Mouse (Mus musculus): ENCODE data around the gene Rbm18. TPM values are rescaled to one million over a fixed set of nuclear protein-coding genes. Genes with fewer than 3 reads are reported as not detected.
"Not testable (repeated sequence)": the region's sequence is repeated elsewhere in the genome, so short reads cannot be mapped to it uniquely, and the experiment has no call there.

Rbm18 gene
- total RNA-seq (2021) = 10 to 100 TPM; 49.1 to 54.2 TPM
- long read RNA-seq, experiment 1, transcript Rbm18-201 (6 exons, 2,617 nt) = major isoform, 93 of 111 reads
- long read RNA-seq, experiment 1, partial matches to known transcripts = 2 of 111 reads
- long read RNA-seq, experiment 1, other reads (novel, unspliced or antisense) = 11 of 111 reads
- long read RNA-seq, experiment 2, transcript Rbm18-201 (6 exons, 2,617 nt) = major isoform, 82 of 96 reads
- long read RNA-seq, experiment 2, partial matches to known transcripts = 1 of 96 reads
- long read RNA-seq, experiment 2, other reads (novel, unspliced or antisense) = 7 of 96 reads

DNA sequence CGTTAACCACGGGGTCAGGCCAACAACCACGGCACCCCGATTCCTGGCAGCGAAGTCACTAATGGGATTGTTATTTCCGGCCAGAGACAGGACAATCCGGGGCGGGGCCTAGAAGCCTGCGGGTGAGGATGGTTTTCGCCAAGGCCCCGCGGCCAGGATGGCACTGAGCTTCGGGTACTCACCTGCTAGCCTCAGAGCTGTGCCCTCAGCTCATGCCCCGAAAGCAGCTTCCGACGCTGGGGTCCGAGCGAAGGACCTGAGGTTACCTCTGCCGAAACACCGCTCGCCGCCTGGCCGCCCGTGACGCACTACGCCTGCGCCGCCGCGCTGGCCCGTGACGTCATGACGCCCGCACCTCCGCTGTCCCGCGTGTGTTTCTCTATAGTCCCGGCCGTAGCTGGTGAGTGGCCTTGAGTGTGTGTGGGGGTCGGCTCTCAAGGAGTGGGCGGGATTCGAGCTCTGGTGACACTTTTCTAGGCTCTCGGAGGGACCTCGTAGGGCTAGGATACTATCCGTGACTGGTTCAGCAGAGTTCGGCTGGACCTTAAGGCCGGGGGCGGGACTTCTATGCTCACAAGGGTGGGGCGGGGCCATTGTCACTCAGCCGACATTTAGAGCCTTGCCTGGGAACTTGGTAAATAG lies at the start of gene Rbm18, which contains the start of gene Mrrf:
Gene Rbm18, minus strand, starts transcription at position 474 of the 642 bp plus-strand sequence.
Gene Mrrf, plus strand, starts transcription at position 90 of the 642 bp plus-strand sequence.
- DNase-seq (ENCODE audit: low spot score in 2 of 2) = peak; percentile 92 to 95

DNA sequence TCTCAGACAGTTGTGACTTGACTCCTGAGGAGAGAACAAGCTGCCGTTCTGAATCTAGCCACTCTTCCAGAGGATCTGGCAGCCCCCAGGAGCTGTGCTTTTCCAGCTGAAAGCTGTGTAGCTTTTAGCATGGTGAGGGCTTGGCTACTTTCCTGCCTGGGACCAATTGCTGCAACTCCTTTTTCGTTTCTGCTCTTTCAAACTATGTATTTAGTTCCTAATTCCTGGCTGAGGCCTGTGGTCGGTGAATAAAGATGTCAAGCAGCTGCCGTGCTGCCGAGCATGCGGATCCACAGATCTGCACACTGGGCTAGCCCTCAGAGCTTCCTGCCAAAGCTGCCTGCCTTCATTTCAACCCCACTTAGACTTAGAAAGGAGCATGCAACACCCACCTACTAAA lies 48.3 kb upstream of the Rbm18 start:
- DNase-seq (ENCODE audit: low spot score in 2 of 2) = peak in 1 of 2 experiments; percentile 34

DNA sequence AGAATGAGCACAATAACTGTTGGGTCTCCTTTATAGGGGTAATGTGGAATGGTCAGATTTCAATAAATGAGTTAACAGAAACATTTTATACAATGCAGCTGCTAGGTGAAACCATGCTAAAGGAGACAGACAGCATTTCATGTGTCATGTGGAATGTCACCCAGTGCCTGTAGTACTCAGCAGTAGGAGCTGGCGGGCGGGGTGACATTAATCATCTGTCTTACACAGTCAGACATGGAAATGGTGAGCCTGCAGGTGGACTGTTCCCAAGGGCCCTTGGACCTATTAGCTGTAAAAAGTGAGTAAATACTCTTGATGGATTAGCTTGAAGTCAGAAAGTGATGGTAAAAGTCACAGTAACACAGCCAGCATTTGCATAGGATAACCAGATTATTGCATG lies 47.6 kb upstream of the Rbm18 start:
- DNase-seq (ENCODE audit: low spot score in 2 of 2) = no peak

DNA sequence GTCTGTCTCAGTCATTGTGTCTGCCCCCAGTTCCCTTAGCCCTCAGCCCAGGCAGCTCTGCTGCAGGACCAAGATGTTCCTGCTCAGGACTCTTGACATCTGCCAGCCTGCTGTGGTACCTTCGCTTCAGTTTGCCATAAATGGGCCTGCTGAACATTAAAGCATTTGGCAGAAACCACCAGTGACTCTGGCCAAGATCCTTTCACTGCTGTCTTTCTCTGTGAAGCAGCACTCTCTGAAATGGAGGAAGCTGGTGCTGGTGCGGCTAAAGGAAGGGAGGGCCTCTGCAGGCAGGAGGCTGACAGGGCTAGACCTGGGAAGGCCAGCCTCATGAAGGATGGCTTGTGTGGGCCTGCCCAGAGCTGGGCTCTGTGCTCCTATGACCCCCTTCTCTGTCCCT lies 46.7 kb upstream of the Rbm18 start:
- DNase-seq (ENCODE audit: low spot score in 2 of 2) = no peak

DNA sequence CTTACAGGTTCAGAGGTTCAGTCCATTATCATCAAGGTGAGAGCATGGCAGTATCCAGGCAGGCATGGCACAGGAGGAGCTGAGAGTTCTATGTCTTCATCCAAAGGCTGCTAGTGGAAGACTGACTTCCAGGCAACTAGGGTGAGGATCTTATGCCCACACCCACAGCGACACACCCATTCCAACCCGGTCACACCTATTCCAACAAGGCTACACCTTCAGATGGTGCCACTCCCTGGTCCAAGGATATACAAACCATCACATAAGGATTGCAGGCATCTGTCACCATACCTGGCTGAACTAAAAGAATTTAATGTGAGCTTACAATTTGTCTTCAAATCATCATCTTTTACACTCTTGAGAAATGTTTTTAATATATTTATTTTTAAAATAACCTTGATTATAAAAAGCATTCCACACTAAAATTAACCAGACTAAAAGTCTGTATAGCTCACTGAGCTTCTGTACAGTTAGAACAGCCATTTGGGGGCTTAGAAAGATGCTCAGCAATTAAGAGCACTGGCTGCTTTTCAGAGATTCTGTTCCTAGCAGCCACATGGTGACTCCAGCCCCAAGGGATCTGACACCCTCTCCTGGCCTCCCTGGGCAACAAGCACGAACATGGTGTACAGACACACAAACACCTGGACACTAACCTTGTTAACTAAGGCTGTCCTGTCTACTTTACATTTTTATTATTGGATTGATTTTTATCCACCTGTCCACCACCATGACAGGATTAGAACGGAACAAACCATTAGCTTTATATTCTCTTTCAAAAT lies 45.2 kb upstream of the Rbm18 start:
- DNase-seq (ENCODE audit: low spot score in 2 of 2) = not testable (repeated sequence)

DNA sequence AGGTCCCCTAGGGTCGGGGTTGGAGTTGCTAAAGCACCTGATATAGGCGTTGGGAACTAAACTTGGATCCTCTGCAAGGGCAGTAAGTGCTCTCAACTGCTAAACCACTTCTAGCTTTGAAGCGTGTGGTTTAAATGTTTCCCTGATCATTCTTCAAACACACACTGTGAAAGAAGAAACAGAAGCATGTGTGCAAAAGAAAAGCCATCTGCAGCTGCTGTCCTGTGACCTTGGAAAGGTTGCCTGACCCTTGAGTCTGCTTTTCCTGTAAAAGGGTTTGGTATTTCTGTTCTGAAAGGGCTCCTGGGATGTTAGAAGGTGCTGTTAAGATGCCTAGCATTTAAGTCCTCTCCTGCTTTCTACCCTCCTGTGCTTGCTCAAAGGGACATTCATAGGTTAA lies 42.9 kb upstream of the Rbm18 start:
- no peak for DNase-seq (ENCODE audit: low spot score in 2 of 2)

DNA sequence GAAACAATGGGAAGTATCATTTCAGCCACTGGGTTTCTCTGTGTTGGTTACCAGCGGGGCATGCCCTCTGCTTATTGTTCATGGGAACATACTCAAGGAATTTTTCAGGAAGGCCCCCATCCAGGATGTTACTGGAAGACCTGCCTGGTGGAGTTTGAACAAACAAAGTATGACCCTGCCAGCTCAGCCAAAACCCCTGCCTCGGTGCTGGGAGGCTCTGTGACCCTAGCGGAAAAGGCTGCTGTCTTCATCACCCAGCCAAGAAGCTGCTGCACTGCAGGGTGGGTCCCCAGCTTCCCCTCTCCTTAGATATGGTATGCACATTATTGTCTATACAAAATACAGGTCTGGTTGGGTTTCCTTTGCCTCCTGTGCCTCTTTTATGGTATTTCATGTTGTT lies 36.0 kb upstream of the Rbm18 start:
- DNase-seq (ENCODE audit: low spot score in 2 of 2) = no peak

DNA sequence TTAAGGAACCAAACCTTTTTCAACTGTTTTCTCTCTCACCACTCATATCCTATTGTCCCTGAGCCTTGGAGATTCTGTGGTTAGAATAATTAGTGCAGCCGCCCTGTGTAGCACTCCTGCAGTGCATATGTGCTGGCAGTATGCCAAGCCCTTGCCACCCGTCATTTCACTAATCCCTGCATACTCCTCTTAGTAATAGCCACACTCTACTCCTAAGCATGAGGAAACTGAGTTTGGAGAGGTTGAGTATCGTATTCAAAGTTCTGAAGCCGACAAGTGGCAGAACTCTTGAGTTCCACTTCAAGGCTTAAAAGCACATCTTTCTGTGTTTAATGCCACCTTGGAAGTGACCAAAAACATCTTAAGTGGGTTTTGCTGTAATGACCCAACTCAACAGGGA lies 35.6 kb upstream of the Rbm18 start:
- no peak for DNase-seq (ENCODE audit: low spot score in 2 of 2)

DNA sequence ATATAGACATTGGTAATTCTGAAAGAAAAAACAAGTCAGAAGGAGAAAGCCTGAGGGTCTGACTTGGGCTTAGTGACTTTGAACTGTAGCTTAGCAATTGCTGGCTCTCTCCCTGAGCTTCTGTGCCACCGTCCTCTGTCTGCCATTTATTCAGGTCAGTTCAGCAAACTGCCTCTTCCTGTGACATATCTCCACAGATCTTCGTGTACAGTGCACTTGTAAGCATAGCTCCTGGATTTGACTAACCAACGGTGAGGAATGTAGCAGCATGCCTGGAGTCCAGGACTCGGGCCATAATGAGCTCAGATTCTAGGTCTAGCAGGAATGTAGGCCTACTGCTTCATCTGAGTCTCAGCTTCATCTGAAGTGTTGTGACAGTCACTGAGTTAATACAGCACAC lies 32.6 kb upstream of the Rbm18 start:
- DNase-seq (ENCODE audit: low spot score in 2 of 2) = no peak

DNA sequence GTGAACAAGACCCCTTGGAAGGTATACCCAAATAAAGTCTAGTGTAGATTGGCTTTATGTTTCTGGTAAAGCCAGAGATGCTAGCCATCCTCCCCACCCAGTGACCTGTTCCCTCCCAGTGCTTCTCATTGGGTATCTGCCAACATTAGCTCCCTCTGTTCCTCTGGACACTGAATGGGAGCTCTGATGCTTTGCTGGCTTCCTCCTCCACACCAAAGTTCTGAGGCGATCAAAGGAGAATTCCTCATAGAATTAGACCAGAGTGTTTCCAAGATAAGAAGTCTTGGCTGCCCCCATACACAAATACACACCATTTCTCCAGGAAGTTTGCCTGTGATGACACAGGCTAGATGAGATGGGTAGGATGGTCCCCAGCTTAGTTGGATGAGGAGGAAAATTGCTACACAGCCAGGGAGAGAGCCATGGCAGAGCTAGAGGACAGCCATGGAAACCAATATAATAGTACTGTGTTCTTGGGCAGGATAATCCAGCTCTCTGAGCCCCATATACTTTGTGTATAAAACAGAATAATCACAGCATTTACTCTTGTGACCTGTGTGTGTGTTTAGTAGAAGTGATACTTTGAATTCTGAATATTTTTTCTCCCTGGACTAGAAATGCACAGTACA lies 31.5 kb upstream of the Rbm18 start:
- DNase-seq (ENCODE audit: low spot score in 2 of 2) = no peak

DNA sequence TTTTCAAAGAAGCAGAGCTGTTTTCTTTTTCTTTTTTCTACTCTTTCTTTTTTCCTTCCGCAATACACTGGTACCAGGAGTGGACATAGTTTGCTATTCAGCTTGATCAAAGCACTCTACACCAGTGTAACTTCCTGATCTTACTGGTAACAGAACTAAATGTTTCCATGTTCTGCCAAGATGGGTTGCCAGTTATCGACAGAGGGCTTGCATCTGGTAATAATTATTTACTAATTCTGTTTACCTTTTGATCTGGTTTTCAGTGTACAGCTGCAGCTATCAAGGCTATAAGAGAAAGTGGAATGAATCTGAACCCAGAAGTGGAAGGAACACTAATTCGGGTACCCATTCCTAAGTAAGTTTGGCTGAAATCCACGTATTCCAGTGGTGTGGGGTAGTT lies 22.8 kb upstream of the Rbm18 start:
- no peak for DNase-seq (ENCODE audit: low spot score in 2 of 2)

DNA sequence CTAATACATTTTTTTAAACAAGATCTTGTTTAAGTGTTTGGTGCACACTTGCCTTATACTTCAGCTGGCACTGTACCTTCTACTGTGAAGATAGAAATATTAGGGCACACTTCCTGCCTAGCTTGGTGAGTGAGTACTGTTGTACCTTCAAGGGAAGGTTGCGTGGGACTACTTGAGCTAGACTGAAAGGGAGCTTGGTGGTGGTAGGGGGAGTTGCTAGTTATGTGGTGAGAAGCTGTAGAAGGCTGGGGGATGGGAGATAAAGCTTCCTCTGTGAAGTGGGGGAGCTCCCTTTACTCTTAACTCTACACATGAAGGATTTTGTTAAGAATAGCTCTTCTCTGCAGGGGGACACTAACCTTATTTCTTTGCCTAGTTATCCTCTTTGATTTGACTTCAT lies 20.9 kb upstream of the Rbm18 start:
- DNase-seq (ENCODE audit: low spot score in 2 of 2) = no peak

DNA sequence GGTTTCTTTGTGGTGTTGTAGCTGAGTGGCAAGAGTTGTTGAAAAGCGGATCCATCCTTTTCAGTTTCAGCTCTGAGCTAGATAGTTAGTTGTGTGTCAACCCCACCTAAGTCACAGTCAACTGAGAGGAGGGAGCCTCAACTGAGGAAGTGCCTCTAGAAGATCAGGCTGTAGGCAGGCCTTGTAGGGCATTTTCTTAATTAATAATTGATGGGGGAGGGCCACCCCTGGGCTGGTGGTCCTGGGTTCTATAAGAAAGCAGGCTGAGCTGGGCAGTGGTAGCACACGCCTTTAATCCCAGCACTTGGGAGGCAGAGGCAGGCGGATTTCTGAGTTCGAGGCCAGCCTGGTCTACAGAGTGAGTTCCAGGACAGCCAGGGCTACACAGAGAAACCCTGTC lies 15.8 kb upstream of the Rbm18 start:
- not testable (repeated sequence) for DNase-seq (ENCODE audit: low spot score in 2 of 2)

DNA sequence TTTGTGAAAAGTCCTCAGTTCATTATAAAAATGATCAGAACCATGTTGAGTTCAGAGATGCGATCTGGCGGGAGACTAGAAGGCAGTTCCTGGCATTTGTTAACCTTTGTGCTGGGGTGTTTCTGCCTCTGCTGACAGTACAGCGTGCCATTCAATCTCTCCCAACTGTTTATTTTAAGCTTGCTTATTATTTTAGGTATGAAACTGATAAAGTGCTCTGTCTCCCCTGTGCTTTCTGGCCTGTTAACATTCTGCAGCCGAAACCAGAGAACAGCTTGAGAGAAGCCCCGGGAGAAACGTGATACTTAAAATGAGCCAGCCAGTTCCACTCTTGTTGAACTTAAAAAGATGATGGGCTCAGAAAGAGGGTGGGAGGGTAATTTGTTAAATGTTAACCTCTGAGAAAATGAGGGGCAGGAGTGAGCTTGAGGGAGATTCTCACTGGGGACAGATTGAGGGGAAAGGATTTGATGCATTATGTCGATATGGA lies 12.3 kb upstream of the Rbm18 start:
- DNase-seq (ENCODE audit: low spot score in 2 of 2) = no peak

DNA sequence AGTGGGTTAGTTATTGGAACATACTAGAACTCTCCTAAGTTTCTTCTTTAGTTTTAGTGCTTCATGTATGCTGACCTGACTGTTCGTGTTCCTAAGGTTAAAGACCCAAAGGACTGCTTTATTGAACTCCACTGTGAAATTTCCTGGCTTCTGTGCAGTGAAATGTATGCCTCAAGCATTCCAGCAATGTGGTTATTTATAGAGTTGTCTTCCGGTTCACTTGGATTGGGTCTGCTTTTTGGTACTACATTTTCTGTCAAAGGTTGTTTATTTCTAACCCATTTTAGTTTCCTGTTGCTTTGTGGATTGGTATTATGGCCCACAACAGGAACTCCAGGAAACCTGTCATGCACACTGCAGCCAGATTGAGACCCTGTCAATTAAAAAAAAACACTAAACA lies 2.5 kb upstream of the Rbm18 start:
- DNase-seq (ENCODE audit: low spot score in 2 of 2) = no peak

DNA sequence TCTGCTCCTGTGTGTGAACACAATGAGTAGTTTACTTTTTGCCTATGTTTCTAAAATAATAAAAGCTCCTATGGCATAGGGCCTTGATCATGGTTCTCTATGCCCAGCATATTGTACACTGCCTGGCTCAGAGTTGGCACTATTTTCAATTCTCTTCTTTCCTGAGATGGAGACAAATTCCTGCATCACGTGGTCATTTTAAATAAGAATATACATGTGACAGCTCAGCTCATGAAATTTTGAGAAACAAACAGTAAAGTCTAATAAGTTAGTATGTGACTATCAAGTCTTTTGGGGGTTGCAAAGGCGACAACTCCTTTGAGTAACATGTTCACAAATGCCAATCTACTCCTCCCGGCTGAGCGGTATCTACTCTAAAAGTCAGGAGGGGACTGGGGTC lies 686 bp downstream of the Rbm18 start:
- no peak for DNase-seq (ENCODE audit: low spot score in 2 of 2)

DNA sequence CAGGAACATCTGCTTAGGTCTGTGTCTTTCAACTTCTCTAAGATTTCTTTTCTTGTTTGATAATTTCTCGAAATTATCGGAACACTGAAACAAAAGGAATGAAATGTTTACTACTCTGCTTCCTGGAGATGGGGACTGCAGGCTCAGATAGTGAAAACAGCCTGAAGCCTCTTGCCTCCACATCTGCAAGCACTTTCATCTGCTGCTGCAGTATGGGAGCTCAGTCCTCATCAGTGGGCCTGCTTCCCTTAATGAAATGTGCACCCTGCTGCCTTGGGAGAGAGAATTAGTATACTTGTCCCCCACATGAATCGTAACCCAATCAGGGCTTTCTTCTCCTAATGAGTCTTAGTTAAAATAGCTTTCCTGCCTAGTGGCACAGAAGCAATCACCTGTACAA lies 7.5 kb downstream of the Rbm18 start:
- no peak for DNase-seq (ENCODE audit: low spot score in 2 of 2)

DNA sequence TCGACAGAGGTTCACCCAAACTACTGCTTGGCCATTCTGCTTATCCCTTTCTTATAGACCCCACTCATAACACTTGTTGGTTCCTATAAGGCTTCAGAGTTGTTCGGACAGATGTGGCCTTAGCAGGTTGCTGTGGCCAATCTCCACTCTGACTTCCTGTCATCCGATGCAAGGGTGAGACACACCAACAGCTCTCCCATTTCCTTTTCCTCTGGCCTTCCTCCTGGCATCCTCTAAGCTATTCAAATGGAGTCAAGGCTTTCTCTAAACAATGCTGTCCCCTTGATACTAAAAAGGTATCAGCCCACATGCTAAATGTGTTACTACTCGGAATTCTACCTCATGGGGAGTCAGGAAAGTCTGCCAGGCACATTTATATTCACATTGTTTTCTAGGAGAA lies 8.6 kb downstream of the Rbm18 start:
- DNase-seq (ENCODE audit: low spot score in 2 of 2) = no peak

DNA sequence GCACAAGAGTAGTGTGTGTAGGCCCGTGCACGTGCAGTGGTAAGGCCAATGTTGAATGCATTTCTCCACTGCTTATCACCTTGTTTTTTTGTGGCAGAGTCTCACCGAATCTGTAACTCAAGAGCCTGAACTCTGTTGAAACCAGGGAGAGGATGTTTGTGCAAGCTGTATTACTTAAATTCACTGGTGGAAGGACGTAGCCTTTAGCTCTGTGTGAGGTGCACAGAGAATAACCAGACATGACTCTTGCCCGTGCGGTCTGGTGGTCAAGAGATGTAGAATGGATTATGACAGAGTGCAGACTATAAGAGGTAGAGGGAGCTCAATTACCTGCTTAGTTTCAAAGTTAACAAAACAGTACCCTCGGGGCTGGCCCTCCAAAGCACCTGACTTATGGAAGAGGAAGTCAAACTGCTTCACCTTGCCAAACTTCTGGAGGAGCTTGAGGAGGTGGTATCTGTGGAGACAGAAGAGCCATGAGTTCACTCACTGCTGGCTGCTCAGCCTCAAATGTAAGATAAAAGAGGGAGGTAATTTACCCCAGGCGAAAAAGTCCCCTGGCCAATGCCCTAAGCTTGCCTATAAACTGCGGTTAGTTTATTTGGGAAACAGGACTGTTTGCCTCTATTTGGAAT lies 9.7 kb downstream of the Rbm18 start:
- DNase-seq (ENCODE audit: low spot score in 2 of 2) = no peak

DNA sequence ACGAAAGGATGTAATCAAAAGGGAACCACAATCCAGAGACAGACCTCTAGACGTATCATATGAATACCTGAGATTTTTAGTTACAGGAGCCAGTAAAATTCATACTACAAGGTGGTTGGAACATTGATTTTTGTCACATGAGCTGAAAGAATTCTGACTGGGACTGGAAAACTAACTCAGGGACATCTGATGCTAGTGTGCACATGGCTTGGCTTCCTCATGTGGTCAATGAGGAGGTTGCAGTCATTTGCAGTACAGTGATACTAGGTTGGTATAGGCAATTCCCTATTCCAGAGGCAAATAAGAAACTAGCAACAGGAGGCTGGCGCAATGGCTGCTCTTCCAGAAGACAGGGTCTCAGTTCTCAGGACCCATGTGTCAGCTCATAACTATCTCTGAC lies 23.9 kb downstream of the Rbm18 start:
- no peak for DNase-seq (ENCODE audit: low spot score in 2 of 2)

DNA sequence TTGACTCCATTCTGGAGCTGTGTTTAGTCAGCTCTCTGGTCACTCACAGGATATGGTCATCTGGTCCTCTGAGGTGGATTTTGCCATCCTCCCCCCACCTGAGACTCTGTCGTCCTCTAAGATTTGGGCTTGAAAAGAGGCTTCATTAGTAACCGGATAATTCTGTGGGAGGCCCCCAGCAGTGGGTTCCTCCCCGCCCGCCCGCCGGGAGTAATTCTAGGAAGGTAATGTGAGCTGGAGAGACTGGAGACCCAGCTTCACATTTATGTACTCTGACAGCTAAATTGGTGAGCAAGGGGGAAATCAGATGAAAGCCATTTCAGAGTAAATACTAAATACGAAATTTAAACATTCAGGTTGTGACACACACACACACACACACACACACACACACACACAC lies 28.0 kb downstream of the Rbm18 start:
- no peak for DNase-seq (ENCODE audit: low spot score in 2 of 2)

All from left cerebral cortex, adult 18-20 months (tissue).